Mouse (Mus musculus): ENCODE measurements around the gene Adipor2. TPM values are rescaled to one million over a fixed set of nuclear protein-coding genes. Genes with fewer than 3 reads are reported as not detected.

Gene Adipor2
- polyA plus RNA-seq, 1 experiment from 2014 or later = 22.6 TPM

GRCm38 (mm10) chr6:119390728-119391127 is 26.8 kb downstream of the Adipor2 start:
- Histone ChIP-seq H3K4me3 (ENCODE audit: low read depth, low read length) (no peak overlapping the region), H3K36me3 (ENCODE audit: control insufficient read depth, insufficient read depth, low read length) (no peaks in the 10 kb centered on the region), H3K9ac (ENCODE audit: low read depth, low read length) (no peak overlapping the region), H3K4me1 (ENCODE audit: control insufficient read depth, insufficient read depth, low read length) (peaks cover 8% of the 10 kb centered on the region), H3K9me3 (replicated peaks; ENCODE audit: control insufficient read depth, low read length) (no peaks in the 10 kb centered on the region), H3K27me3 (ENCODE audit: control insufficient read depth, insufficient read depth, low read length) (no peaks in the 10 kb centered on the region), H3K27ac (ENCODE audit: low read depth, low read length) (no peak overlapping the region), H3K4me2 (no peak overlapping the region)
- ATAC-seq (replicated peaks; ENCODE audit: insufficient number of reproducible peaks, low FRiP score, low TSS enrichment) = no peak
- 85% methylated on average over 4 of the region's 4 CpGs for WGBS (ENCODE audit: insufficient replicate concordance)

GRCm38 (mm10) chr6:119389089-119389488 is 28.4 kb downstream of the Adipor2 start:
- Histone ChIP-seq H3K4me3 (ENCODE audit: low read depth, low read length) (peak overlapping the region; percentile 88), H3K9ac (ENCODE audit: low read depth, low read length) (peak overlapping the region; percentile 76), H3K4me1 (ENCODE audit: control insufficient read depth, insufficient read depth, low read length) (peaks cover 8% of the 10 kb centered on the region), H3K4me2 (peak overlapping the region; percentile 88), H3K9me3 (replicated peaks; ENCODE audit: control insufficient read depth, low read length) (no peaks in the 10 kb centered on the region), H3K36me3 (ENCODE audit: control insufficient read depth, insufficient read depth, low read length) (no peaks in the 10 kb centered on the region), H3K27ac (ENCODE audit: low read depth, low read length) (peak overlapping the region; percentile 86; the same call in 1 of the 2 replicates), H3K27me3 (ENCODE audit: control insufficient read depth, insufficient read depth, low read length) (no peaks in the 10 kb centered on the region)
- no peak for ATAC-seq (replicated peaks; ENCODE audit: insufficient number of reproducible peaks, low FRiP score, low TSS enrichment)
- 25% methylated on average over 10 of the region's 10 CpGs for WGBS (ENCODE audit: insufficient replicate concordance)

GRCm38 (mm10) chr6:119388650-119389012 is 28.9 kb downstream of the Adipor2 start:
- Histone ChIP-seq H3K9ac (ENCODE audit: low read depth, low read length) (peak overlapping the region; percentile 98), H3K9me3 (replicated peaks; ENCODE audit: control insufficient read depth, low read length) (no peaks in the 10 kb centered on the region), H3K36me3 (ENCODE audit: control insufficient read depth, insufficient read depth, low read length) (no peaks in the 10 kb centered on the region), H3K4me3 (ENCODE audit: low read depth, low read length) (peak overlapping the region; percentile 88), H3K4me2 (peak overlapping the region; percentile 88), H3K27me3 (ENCODE audit: control insufficient read depth, insufficient read depth, low read length) (no peaks in the 10 kb centered on the region), H3K4me1 (ENCODE audit: control insufficient read depth, insufficient read depth, low read length) (peaks cover 8% of the 10 kb centered on the region), H3K27ac (ENCODE audit: low read depth, low read length) (peak overlapping the region; percentile 86)
- peak; percentile 99 for ATAC-seq (replicated peaks; ENCODE audit: insufficient number of reproducible peaks, low FRiP score, low TSS enrichment)
- under 1% methylated on average over 43 of the region's 53 CpGs for WGBS (ENCODE audit: insufficient replicate concordance)

DNA sequence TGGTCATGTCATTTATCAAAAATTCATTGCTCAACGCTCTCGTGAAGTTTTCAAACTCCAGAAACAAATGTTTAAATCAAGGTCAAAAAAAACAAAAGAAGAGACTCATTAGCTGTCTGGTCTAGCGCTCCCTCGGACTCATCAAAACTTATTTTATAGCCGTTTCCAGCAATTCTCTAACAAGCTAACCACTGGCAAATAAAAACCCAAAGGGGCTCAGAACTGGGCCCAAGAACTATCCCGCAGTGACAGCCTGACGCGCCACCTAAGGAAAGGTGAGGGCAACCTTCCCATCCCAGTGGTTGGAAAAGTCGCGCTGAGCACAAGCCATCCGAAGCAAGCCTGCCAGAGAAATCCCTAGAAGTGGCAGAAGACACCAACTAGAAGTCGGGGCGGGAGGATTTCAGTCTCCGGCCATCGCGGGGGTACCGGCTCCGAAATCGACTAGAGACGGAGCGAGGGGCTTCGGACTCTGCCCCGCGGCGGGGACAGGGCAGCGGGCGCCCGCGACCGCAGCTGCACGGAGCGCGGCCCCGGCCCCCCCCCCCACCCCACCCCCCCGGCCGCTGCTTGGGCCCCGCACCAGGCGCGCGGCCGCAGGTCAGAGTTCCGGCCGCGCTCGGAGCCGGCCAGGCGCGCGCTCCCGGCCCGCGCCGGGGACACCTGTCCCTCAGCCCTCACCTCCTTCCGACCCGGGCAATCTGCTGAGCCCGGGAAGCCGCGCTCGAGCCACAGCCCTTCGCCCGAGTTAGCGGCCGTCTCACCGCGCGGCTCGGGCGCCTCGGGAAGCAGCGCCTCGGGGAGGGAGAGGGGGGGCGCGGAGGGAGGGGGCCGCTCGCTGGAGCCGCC is 29.5 kb downstream of the Adipor2 start:
- 1% methylated on average over 41 of the region's 76 CpGs for WGBS (ENCODE audit: insufficient replicate concordance)
- H3K4me2 ChIP-seq = peak overlapping the region; percentile 88
- ATAC-seq (replicated peaks; ENCODE audit: insufficient number of reproducible peaks, low FRiP score, low TSS enrichment) = peak; percentile 85
- H3K9me3 ChIP-seq (replicated peaks; ENCODE audit: control insufficient read depth, low read length) = no peaks in the 10 kb centered on the region
- H3K27me3 ChIP-seq (ENCODE audit: control insufficient read depth, insufficient read depth, low read length) = no peaks in the 10 kb centered on the region
- H3K9ac ChIP-seq (ENCODE audit: low read depth, low read length) = peak overlapping the region; percentile 98
- peaks cover 8% of the 10 kb centered on the region for H3K4me1 ChIP-seq (ENCODE audit: control insufficient read depth, insufficient read depth, low read length)
- H3K4me3 ChIP-seq (ENCODE audit: low read depth, low read length) = peak overlapping the region; percentile 88
- peak overlapping the region; percentile 86 for H3K27ac ChIP-seq (ENCODE audit: low read depth, low read length)
- no peaks in the 10 kb centered on the region for H3K36me3 ChIP-seq (ENCODE audit: control insufficient read depth, insufficient read depth, low read length)

- H3K4me3 ChIP-seq (ENCODE audit: low read depth, low read length) = peak overlapping the region; percentile 88
Observed at GRCm38 (mm10) chr6:119386821-119387220, 30.7 kb downstream of the Adipor2 start.

GRCm38 (mm10) chr6:119386421-119386820 is 31.1 kb downstream of the Adipor2 start:
- H3K4me3 ChIP-seq (ENCODE audit: low read depth, low read length) = no peak overlapping the region
- H3K9me3 ChIP-seq (replicated peaks; ENCODE audit: control insufficient read depth, low read length) = no peaks in the 10 kb centered on the region
- H3K9ac ChIP-seq (ENCODE audit: low read depth, low read length) = no peak overlapping the region
- H3K27ac ChIP-seq (ENCODE audit: low read depth, low read length) = no peak overlapping the region
- no peaks in the 10 kb centered on the region for H3K36me3 ChIP-seq (ENCODE audit: control insufficient read depth, insufficient read depth, low read length)
- H3K4me2 ChIP-seq = no peak overlapping the region
- no peak for ATAC-seq (replicated peaks; ENCODE audit: insufficient number of reproducible peaks, low FRiP score, low TSS enrichment)
- peaks cover 8% of the 10 kb centered on the region for H3K4me1 ChIP-seq (ENCODE audit: control insufficient read depth, insufficient read depth, low read length)
- no peaks in the 10 kb centered on the region for H3K27me3 ChIP-seq (ENCODE audit: control insufficient read depth, insufficient read depth, low read length)
- 83% methylated on average over 4 of the region's 4 CpGs for WGBS (ENCODE audit: insufficient replicate concordance)

More at GRCm38 (mm10) chr6:119386821-119387220, 30.7 kb downstream of the Adipor2 start:
- Histone ChIP-seq H3K4me2 (peak overlapping the region; percentile 88), H3K4me1 (ENCODE audit: control insufficient read depth, insufficient read depth, low read length) (peaks cover 8% of the 10 kb centered on the region), H3K9me3 (replicated peaks; ENCODE audit: control insufficient read depth, low read length) (no peaks in the 10 kb centered on the region), H3K27ac (ENCODE audit: low read depth, low read length) (no peak overlapping the region), H3K36me3 (ENCODE audit: control insufficient read depth, insufficient read depth, low read length) (no peaks in the 10 kb centered on the region), H3K9ac (ENCODE audit: low read depth, low read length) (no peak overlapping the region), H3K27me3 (ENCODE audit: control insufficient read depth, insufficient read depth, low read length) (no peaks in the 10 kb centered on the region)
- WGBS (ENCODE audit: insufficient replicate concordance) = 90% methylated on average over 1 of the region's 1 CpGs
- no peak for ATAC-seq (replicated peaks; ENCODE audit: insufficient number of reproducible peaks, low FRiP score, low TSS enrichment)

GRCm38 (mm10) chr6:119385668-119386067 is 31.8 kb downstream of the Adipor2 start:
- Histone ChIP-seq H3K4me2 (no peak overlapping the region), H3K27ac (ENCODE audit: low read depth, low read length) (no peak overlapping the region), H3K36me3 (ENCODE audit: control insufficient read depth, insufficient read depth, low read length) (no peaks in the 10 kb centered on the region), H3K4me3 (ENCODE audit: low read depth, low read length) (no peak overlapping the region), H3K9me3 (replicated peaks; ENCODE audit: control insufficient read depth, low read length) (no peaks in the 10 kb centered on the region), H3K27me3 (ENCODE audit: control insufficient read depth, insufficient read depth, low read length) (no peaks in the 10 kb centered on the region), H3K9ac (ENCODE audit: low read depth, low read length) (no peak overlapping the region), H3K4me1 (ENCODE audit: control insufficient read depth, insufficient read depth, low read length) (peaks cover 8% of the 10 kb centered on the region)
- WGBS (ENCODE audit: insufficient replicate concordance) = 100% methylated on average over 1 of the region's 1 CpGs
- ATAC-seq (replicated peaks; ENCODE audit: insufficient number of reproducible peaks, low FRiP score, low TSS enrichment) = no peak

DNA sequence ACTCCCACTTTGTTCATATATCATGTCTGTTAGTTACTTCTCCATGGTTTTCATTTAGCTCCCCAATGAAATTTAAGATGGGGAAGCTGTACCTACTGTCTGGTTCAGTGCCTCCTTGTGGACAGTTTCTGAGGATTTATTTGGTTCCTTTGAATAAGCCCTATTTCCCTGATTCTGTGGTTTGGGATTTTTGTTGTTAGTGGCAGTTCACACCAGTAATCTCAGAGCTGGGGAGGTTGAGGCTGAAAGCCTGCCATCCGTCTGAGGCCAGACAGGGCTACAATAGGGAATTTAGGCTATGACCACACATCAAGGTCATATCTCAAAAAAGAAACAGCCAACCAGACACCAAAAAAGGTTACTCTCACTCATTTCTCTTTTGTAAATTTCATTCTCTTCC is 38.9 kb downstream of the Adipor2 start:
- WGBS (ENCODE audit: insufficient replicate concordance) = 82% methylated on average over 1 of the region's 1 CpGs

DNA sequence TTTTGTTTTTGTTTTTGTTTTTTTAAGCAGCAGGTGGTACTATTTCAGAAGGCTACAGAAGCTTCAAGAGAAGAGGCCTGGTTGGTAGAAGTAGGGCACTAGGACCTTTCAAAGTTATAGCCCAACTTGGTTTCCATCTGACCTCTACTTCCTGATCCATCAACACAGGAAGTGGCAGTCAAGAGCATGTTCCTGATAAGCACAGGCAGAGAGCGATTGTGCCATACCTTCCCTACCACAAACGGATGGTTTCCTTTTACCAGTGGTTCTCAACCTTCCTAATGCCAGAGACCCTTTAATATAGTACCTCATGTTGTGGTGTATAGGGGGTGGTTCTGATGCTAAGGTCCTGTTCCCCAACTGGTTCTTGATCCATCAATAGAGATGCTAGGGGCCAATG is 39.9 kb downstream of the Adipor2 start:
- no peak for ATAC-seq (replicated peaks; ENCODE audit: insufficient number of reproducible peaks, low FRiP score, low TSS enrichment)
- WGBS (ENCODE audit: insufficient replicate concordance) = 3% methylated on average over 2 of the region's 2 CpGs
- H3K27ac ChIP-seq (ENCODE audit: low read depth, low read length) = 0 out of 2 replicates have a peak overlapping the region, but pooled peaks have one; percentile 29

More for the DNA sequence above, 38.9 kb downstream of the Adipor2 start:
- Histone ChIP-seq H3K27me3 (ENCODE audit: control insufficient read depth, insufficient read depth, low read length) (no peaks in the 10 kb centered on the region), H3K4me3 (ENCODE audit: low read depth, low read length) (no peak overlapping the region), H3K9ac (ENCODE audit: low read depth, low read length) (no peak overlapping the region), H3K27ac (ENCODE audit: low read depth, low read length) (no peak overlapping the region), H3K4me2 (no peak overlapping the region), H3K36me3 (ENCODE audit: control insufficient read depth, insufficient read depth, low read length) (no peaks in the 10 kb centered on the region), H3K9me3 (replicated peaks; ENCODE audit: control insufficient read depth, low read length) (no peaks in the 10 kb centered on the region), H3K4me1 (ENCODE audit: control insufficient read depth, insufficient read depth, low read length) (peaks cover 19% of the 10 kb centered on the region)
- no peak for ATAC-seq (replicated peaks; ENCODE audit: insufficient number of reproducible peaks, low FRiP score, low TSS enrichment)

More for the DNA sequence above, 39.9 kb downstream of the Adipor2 start:
- H3K4me3 ChIP-seq (ENCODE audit: low read depth, low read length) = no peak overlapping the region
- H3K4me2 ChIP-seq = peak overlapping the region; percentile 29
- peaks cover 21% of the 10 kb centered on the region for H3K4me1 ChIP-seq (ENCODE audit: control insufficient read depth, insufficient read depth, low read length)
- no peaks in the 10 kb centered on the region for H3K36me3 ChIP-seq (ENCODE audit: control insufficient read depth, insufficient read depth, low read length)
- no peaks in the 10 kb centered on the region for H3K9me3 ChIP-seq (replicated peaks; ENCODE audit: control insufficient read depth, low read length)
- no peak overlapping the region for H3K9ac ChIP-seq (ENCODE audit: low read depth, low read length)
- no peaks in the 10 kb centered on the region for H3K27me3 ChIP-seq (ENCODE audit: control insufficient read depth, insufficient read depth, low read length)
